Mouse (Mus musculus): ENCODE measurements around the gene Cipc. TPM values are rescaled to one million over a fixed set of nuclear protein-coding genes. Genes with fewer than 3 reads are reported as not detected.

Cipc gene
- polyA plus RNA-seq, 1 experiment from 2014 or later: 45.4 TPM

DNA sequence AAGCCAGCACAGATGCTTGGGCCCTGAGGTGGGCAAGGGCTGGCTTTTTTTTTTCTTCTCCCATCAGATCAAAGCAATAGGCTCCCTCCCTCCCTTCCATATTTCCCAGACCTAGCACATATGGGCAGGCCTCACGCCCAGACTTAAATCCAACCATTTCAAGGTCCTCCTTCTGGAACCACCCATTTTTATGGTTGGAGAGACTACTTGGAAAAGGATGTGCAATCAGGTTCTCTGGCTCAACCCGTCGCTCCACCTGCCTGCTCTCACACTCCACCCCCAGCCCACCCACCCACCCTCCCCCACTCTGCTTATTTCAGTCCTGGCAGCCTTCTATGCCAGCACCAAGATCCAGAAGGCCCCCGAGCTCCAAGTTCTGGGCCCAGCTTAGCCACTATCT lies 39.7 kb downstream of the Cipc start:
- no peaks in the 10 kb centered on the region for H3K9me3 ChIP-seq

DNA sequence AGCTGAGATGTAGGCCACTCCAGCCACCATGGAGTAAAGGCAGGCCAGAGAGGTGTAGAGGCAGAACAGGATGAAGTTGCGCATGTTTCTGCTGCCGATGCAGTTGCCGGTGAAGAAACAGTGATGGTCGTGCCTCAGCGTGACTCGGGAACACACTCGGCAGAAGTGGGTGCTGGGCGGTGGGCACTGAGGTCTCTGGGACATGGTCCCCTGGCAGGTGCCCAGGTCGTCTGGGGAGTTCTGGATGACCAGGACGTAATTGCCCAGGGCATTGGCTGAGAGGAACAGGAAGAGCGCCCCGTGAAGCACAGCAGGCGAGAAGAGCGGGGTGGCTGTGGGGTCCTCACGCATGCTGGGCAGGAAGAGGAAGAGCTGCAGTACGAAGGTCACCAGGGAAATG lies 41.4 kb downstream of the Cipc start:
- Histone ChIP-seq H3K4me1 (replicated peaks) (peaks cover 65% of the 10 kb centered on the region), H3K9me3 (no peaks in the 10 kb centered on the region), H3K27me3 (peaks cover 82% of the 10 kb centered on the region), H3K4me2 (no peak overlapping the region), H3K27ac (no peak overlapping the region), H3K36me3 (no peaks in the 10 kb centered on the region), H3K4me3 (no peak overlapping the region), H3K9ac (no peak overlapping the region)
- ATAC-seq (ENCODE audit: low FRiP score): no peak
- 44% methylated on average over 16 of the region's 16 CpGs for WGBS

More for the DNA sequence above, 39.7 kb downstream of the Cipc start:
- 76% methylated on average over 4 of the region's 4 CpGs for WGBS
- H3K4me3 ChIP-seq: no peak overlapping the region
- no peak overlapping the region for H3K27ac ChIP-seq
- peaks cover 98% of the 10 kb centered on the region for H3K27me3 ChIP-seq
- ATAC-seq (ENCODE audit: low FRiP score): no peak
- peaks cover 56% of the 10 kb centered on the region for H3K4me1 ChIP-seq (replicated peaks)
- H3K4me2 ChIP-seq: no peak overlapping the region
- no peak overlapping the region for H3K9ac ChIP-seq
- H3K36me3 ChIP-seq: no peaks in the 10 kb centered on the region

DNA sequence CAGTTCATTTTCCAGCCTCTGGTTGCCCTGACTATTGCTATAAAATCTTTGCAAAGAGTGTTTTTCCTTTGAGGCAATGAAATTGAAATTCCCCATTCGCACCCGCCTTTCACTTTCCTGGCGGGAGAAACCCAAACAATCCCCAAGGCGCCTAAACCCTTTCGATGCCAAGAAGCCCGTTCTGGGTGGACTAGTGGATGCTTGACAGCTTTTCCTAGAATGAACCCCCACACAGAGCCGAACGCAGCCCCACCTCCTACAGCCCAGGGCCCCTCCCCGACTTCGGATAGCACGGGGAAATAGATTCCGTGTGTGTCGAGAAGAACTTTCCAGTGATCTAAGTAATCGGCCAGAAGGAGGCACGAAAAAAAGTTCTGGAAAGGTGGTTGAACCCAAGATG lies 42.5 kb downstream of the Cipc start:
- no peaks in the 10 kb centered on the region for H3K9me3 ChIP-seq
- H3K27me3 ChIP-seq: peaks cover 70% of the 10 kb centered on the region
- H3K27ac ChIP-seq: no peak overlapping the region
- peaks cover 60% of the 10 kb centered on the region for H3K4me1 ChIP-seq (replicated peaks)
- WGBS: 4% methylated on average over 15 of the region's 15 CpGs
- peak overlapping the region; percentile 83 for H3K9ac ChIP-seq
- H3K36me3 ChIP-seq: no peaks in the 10 kb centered on the region
- H3K4me2 ChIP-seq: peak overlapping the region; percentile 85
- H3K4me3 ChIP-seq: peak overlapping the region; percentile 62
- peak; percentile 9; the same call in 1 of the 2 replicates for ATAC-seq (ENCODE audit: low FRiP score)

DNA sequence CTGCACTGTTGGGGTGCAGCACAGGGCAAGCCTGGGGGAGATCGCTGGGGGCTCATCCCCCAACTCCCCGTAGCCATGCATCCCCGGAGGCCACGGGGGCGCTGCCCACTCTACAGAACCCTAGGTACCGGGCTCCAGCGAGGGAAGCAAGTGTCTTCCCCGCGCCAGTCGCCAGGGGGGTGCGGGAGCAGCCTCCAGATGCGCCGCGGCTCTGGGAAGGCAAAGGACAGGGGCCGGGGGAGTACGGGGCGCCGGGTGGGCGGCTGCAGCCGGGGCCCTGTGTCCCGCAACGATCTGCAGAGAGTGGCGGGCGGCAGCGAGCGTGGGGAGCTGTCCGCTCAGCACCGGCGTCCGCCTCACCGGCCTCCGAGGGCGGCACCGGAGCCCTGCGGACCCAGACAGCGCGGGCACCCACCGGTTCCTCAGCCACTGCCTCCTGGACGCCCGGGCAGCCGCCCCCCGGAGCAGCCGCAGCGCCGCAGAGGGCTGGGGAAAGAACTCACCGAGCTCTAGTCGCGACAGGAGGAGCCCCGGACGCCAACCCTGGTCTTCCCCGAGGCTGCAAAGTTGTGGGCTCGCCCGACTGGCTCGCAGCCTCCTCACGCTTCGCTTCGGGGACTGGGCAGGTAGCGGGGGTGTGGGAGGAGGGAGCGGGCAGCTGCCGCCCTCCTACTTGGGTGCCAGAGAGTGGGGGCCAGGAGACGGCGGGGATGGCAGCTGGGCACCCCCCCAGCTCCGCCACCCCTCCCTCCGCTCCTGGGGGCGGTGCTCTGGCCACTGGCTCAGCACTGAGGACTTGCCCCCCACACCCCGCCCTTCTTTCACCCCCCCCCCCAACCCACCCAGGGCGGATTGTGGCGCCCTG lies 43.3 kb downstream of the Cipc start, which contains the start of gene Zdhhc22:
Gene Zdhhc22 (minus strand): TSS at position 541 of the 865 bp plus-strand sequence.
- peak; percentile 80 for ATAC-seq (ENCODE audit: low FRiP score)
- Histone ChIP-seq H3K9me3 (no peaks in the 10 kb centered on the region), H3K27me3 (peaks cover 63% of the 10 kb centered on the region), H3K4me1 (replicated peaks) (peaks cover 57% of the 10 kb centered on the region), H3K36me3 (no peaks in the 10 kb centered on the region), H3K4me3 (peak within 1 kb of the TSS; percentile 62), H3K9ac (peak within 1 kb of the TSS; percentile 83), H3K4me2 (peak within 1 kb of the TSS; percentile 85), H3K27ac (peak within 1 kb of the TSS; percentile 77)
- WGBS: under 1% methylated on average over 65 of the region's 68 CpGs

DNA sequence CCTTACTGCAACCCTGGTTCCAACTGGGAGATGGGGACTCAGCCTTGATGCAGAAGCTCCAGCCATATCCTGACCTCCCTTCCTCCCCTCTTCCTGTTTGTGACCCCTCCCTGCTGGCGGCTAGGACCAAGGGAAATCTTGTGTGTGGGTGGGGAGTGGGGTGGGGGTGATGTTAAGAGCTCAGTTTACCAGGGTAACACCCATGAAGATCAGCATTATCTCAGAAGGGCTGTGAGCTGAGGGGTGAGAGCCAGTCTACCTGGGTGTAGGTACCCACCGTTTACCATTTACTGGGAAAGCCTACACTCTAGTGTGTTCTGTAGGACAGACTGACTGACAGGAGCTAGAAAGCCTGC lies 43.9 kb downstream of the Cipc start:
- Histone ChIP-seq H3K4me3 (peak overlapping the region; percentile 62), H3K9ac (peak overlapping the region; percentile 83), H3K36me3 (no peaks in the 10 kb centered on the region), H3K4me1 (replicated peaks) (peaks cover 57% of the 10 kb centered on the region), H3K27ac (no peak overlapping the region; the same call in 1 of the 2 replicates), H3K9me3 (no peaks in the 10 kb centered on the region), H3K27me3 (peaks cover 56% of the 10 kb centered on the region), H3K4me2 (peak overlapping the region; percentile 85)
- 36% methylated on average over 2 of the region's 2 CpGs for WGBS
- peak; percentile 3; the same call in 1 of the 2 replicates for ATAC-seq (ENCODE audit: low FRiP score)

DNA sequence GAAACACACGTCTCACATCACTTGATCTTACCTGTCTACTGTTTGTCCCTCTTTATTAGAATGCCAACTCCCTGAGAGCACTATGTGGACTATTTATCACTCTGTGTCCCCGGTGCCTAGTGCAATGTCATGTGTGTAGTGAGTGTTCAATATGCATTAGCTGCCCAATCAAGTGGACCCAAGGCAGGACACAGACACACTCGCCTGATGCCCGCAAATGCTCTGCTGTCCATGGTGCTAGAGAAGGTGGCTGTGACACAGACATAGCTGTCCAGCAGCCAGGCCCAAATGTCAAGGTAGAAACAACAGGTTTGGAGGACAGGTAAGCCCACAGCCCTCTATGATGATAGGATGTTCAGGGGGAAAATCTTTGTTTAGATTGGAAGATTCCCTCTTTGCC lies 47.3 kb downstream of the Cipc start:
- no peak overlapping the region for H3K9ac ChIP-seq
- peaks cover 47% of the 10 kb centered on the region for H3K4me1 ChIP-seq (replicated peaks)
- no peak for ATAC-seq (ENCODE audit: low FRiP score)
- no peaks in the 10 kb centered on the region for H3K36me3 ChIP-seq
- H3K4me3 ChIP-seq: no peak overlapping the region
- no peaks in the 10 kb centered on the region for H3K9me3 ChIP-seq
- peaks cover 22% of the 10 kb centered on the region for H3K27me3 ChIP-seq
- 0 out of 2 replicates have a peak overlapping the region, but pooled peaks have one; percentile 9 for H3K27ac ChIP-seq
- 36% methylated on average over 4 of the region's 4 CpGs for WGBS
- no peak overlapping the region for H3K4me2 ChIP-seq

DNA sequence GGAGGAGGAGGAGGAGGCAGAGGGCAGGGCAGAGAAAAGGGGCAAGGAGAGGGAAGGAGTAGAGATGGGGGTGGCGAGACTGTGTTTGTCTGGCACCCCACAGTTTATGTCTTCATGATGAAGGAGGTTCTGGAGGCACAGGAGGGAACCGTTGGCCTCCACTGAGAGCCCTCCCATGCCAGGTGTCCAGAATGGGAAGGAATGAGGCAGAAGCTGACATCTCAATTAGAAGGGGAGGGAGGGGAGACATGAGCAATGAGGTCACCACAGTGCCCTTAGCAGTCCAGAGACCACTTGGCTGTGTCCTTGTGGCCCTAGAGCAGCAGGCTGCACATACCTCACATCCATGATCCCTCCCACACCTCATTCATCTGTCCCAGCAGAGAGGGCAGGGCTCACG lies 47.9 kb downstream of the Cipc start:
- H3K27ac ChIP-seq: no peak overlapping the region
- WGBS: 44% methylated on average over 3 of the region's 3 CpGs
- peaks cover 43% of the 10 kb centered on the region for H3K4me1 ChIP-seq (replicated peaks)
- H3K27me3 ChIP-seq: peaks cover 16% of the 10 kb centered on the region
- H3K4me2 ChIP-seq: no peak overlapping the region
- no peak for ATAC-seq (ENCODE audit: low FRiP score)
- no peaks in the 10 kb centered on the region for H3K9me3 ChIP-seq
- H3K36me3 ChIP-seq: no peaks in the 10 kb centered on the region
- H3K9ac ChIP-seq: no peak overlapping the region
- no peak overlapping the region for H3K4me3 ChIP-seq

DNA sequence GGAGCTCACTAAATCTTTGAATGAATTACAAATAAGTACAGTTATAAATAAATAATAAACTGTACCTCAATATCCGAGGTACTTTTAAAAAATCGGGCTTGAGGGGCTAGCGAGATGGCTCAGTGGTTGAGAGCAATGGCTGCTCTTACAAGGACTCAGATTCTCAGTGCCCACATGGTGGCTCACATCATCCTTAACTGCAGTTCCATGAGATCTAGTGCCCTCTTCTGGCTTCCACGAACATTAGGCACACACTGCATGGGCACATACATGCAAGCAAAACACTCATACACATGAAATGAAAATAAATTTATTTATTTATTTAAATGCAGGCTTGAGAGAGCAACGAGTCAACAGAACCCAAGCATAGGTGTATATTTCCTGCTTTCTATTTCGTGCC lies 49.1 kb downstream of the Cipc start:
- 86% methylated on average over 6 of the region's 6 CpGs for WGBS

DNA sequence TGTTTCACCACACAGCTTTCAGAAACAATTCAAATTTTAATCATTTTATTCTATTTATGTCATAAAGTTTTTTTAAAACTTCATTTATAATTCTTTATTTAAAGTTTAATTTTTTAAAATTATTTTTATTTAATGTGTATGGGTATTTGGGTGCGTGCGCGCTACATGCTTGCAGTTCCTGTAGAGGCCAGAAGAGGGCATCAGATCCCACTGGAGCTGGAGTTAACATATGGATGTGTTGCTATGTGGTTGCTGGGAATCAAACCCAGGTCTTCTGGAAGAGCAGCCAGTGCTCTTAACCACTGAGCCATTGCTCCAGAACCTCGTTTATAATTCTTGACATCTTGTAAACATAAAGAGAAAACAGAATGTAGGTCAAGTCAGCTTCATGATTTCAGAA lies 51.9 kb downstream of the Cipc start:
- H3K4me2 ChIP-seq: no peak overlapping the region
- no peaks in the 10 kb centered on the region for H3K9me3 ChIP-seq
- no peak overlapping the region for H3K4me3 ChIP-seq
- no peak for ATAC-seq (ENCODE audit: low FRiP score)
- H3K27me3 ChIP-seq: no peaks in the 10 kb centered on the region
- H3K4me1 ChIP-seq (replicated peaks): peaks cover 23% of the 10 kb centered on the region
- no peak overlapping the region for H3K27ac ChIP-seq
- no peak overlapping the region for H3K9ac ChIP-seq
- WGBS: 97% methylated on average over 4 of the region's 4 CpGs
- H3K36me3 ChIP-seq: no peaks in the 10 kb centered on the region

More for the DNA sequence above, 49.1 kb downstream of the Cipc start:
- Histone ChIP-seq H3K27ac (no peak overlapping the region), H3K4me2 (no peak overlapping the region), H3K4me1 (replicated peaks) (peaks cover 39% of the 10 kb centered on the region), H3K4me3 (no peak overlapping the region), H3K9me3 (no peaks in the 10 kb centered on the region), H3K9ac (no peak overlapping the region), H3K36me3 (no peaks in the 10 kb centered on the region), H3K27me3 (peaks cover 6% of the 10 kb centered on the region)
- ATAC-seq (ENCODE audit: low FRiP score): no peak

DNA sequence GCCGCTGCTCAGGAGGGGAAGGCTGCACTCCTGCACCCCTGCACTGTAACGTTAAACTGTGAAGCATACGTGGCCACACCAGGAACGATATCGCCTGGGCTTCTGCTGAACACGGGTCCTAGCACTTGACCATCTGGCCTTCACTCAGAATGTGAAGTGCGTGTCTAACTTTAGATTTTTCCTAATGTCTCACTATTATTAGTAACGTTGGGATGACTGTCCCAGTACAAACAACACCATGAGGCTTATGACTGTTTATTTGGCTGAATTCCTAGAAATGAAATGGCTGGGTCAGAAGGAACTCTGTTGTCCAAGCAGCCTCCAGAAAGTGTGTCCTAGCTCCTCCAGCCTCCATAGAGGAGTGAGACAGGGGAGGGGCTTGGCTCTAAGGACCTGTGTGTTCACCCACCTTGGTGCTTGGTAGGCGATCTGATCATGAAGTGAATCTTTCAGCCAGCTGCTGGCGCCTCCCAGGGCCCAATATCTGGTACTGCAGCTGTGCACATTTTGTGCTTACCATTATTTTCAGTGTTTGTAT lies 52.5 kb downstream of the Cipc start:
- ATAC-seq (ENCODE audit: low FRiP score): no peak
- H3K9ac ChIP-seq: no peak overlapping the region
- H3K4me1 ChIP-seq (replicated peaks): peaks cover 22% of the 10 kb centered on the region
- no peak overlapping the region for H3K27ac ChIP-seq
- no peak overlapping the region for H3K4me3 ChIP-seq
- no peak overlapping the region for H3K4me2 ChIP-seq
- H3K27me3 ChIP-seq: no peaks in the 10 kb centered on the region
- WGBS: 80% methylated on average over 10 of the region's 10 CpGs
- H3K9me3 ChIP-seq: no peaks in the 10 kb centered on the region
- H3K36me3 ChIP-seq: no peaks in the 10 kb centered on the region

DNA sequence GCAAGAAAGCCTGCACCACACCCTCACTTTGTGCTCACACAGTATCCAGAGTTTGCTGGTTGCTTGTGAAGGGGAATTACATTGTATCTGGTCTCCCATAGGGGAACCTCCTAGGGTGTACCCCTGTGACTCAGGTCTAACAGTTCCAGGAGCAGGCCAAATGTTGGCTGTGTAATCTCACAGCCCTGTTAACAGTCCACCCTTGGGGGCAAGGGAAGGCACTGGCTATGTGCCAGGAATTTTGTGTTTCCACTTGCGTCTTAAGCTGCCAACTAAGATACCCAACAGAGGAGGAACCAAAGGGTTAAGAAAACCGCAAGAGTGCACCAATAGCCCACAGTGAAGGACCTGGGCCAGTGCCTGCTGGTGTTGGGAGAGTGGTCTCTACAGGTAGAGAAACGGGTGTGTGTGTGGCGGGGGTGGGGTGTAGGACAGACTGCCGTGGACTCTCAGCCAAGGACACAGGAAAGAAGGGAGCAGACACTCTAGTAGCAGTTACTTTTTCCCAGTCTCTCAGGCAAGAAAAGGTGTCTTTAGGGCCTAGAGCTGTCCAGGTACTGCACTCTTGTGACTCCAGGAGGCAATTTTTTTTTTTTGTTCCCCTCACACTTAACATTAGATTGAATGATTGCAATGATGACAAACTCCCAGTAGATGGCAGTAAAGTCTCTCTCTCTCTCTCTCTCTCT lies 53.5 kb downstream of the Cipc start:
- peaks cover 22% of the 10 kb centered on the region for H3K4me1 ChIP-seq (replicated peaks)
- H3K27ac ChIP-seq: no peak overlapping the region
- H3K27me3 ChIP-seq: no peaks in the 10 kb centered on the region
- 47% methylated on average over 5 of the region's 5 CpGs for WGBS
- H3K9me3 ChIP-seq: no peaks in the 10 kb centered on the region
- H3K4me3 ChIP-seq: no peak overlapping the region
- ATAC-seq (ENCODE audit: low FRiP score): no peak
- H3K36me3 ChIP-seq: no peaks in the 10 kb centered on the region
- H3K4me2 ChIP-seq: no peak overlapping the region
- peak overlapping the region; percentile 19; the same call in 1 of the 2 replicates for H3K9ac ChIP-seq

DNA sequence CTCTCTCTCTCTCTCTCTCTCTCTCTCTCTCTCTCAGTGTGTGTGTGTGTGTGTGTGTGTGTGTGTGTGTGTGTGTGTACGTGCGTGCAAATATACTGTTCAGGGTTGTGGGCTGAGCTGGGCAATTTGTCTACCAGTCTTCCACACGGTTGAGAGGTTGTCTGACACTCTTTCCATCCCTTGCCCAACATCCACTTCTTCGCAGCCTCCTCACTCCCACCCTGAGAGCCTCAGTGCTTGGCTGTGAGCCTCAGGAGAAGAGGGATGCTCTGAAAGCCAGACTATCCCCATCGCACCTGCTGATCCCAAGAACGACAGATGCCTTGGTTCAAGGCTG lies 54.0 kb downstream of the Cipc start:
- 45% methylated on average over 5 of the region's 6 CpGs for WGBS
- Histone ChIP-seq H3K4me3 (no peak overlapping the region), H3K9ac (no peak overlapping the region), H3K4me1 (replicated peaks) (peaks cover 22% of the 10 kb centered on the region), H3K4me2 (no peak overlapping the region), H3K9me3 (no peaks in the 10 kb centered on the region), H3K36me3 (no peaks in the 10 kb centered on the region), H3K27me3 (no peaks in the 10 kb centered on the region), H3K27ac (no peak overlapping the region)
- ATAC-seq (ENCODE audit: low FRiP score): peak; percentile 50
